Mouse (Mus musculus) lung, postnatal 4 days (tissue): ENCODE measurements around the gene Flt3.

Source experiments
- DNase-seq, 2 experiments: peaks; one replicate each; pipeline ENCODE4 v3.0.0; 2021

Gene Flt3

GRCm38 (mm10) chr5:147351931-147352330, 48.4 kb downstream of the Flt3 start:
- DNase-seq, result no peak

- no peak for DNase-seq
These were observed 54.3 kb downstream of the Flt3 start for GRCm38 (mm10) chr5:147345981-147346380.

GRCm38 (mm10) chr5:147343904-147344303, 56.4 kb downstream of the Flt3 start:
- DNase-seq, result no peak

- DNase-seq, result no peak
These were observed 57.4 kb downstream of the Flt3 start for GRCm38 (mm10) chr5:147342901-147343300.

GRCm38 (mm10) chr5:147340741-147341414, 59.4 kb downstream of the Flt3 start:
- DNase-seq, result no peak

- DNase-seq, result no peak
These were observed 60.7 kb downstream of the Flt3 start for GRCm38 (mm10) chr5:147339560-147339959.

GRCm38 (mm10) chr5:147338967-147339366, 61.3 kb downstream of the Flt3 start:
- DNase-seq, result no peak

- no peak for DNase-seq
These were observed 67.6 kb downstream of the Flt3 start for GRCm38 (mm10) chr5:147332711-147333110.

GRCm38 (mm10) chr5:147331547-147331946, 68.7 kb downstream of the Flt3 start:
- peak in 1 of 2 experiments; percentile 57 for DNase-seq

- DNase-seq, result no peak
These were observed 70.3 kb downstream of the Flt3 start for GRCm38 (mm10) chr5:147329946-147330345.

- no peak for DNase-seq
These were observed 72.7 kb downstream of the Flt3 start for GRCm38 (mm10) chr5:147327636-147328035.

- DNase-seq, result no peak
These were observed 74.4 kb downstream of the Flt3 start for GRCm38 (mm10) chr5:147325931-147326330.

GRCm38 (mm10) chr5:147323237-147323917, 76.9 kb downstream of the Flt3 start:
- peak in 1 of 2 experiments; percentile 78 for DNase-seq

- no peak for DNase-seq
These were observed 78.1 kb downstream of the Flt3 start, which contains the start of gene Urad for GRCm38 (mm10) chr5:147322183-147322582. Gene Urad (minus strand): TSS chr5:147322440.

- DNase-seq, result no peak
These were observed 80.6 kb downstream of the Flt3 start for GRCm38 (mm10) chr5:147319653-147320052.

GRCm38 (mm10) chr5:147317991-147318390, 82.3 kb downstream of the Flt3 start:
- no peak for DNase-seq

- no peak for DNase-seq
These were observed 83.0 kb downstream of the Flt3 start for GRCm38 (mm10) chr5:147317321-147317720.

GRCm38 (mm10) chr5:147315432-147316075, 84.7 kb downstream of the Flt3 start:
- no peak for DNase-seq

GRCm38 (mm10) chr5:147314646-147315431, 85.5 kb downstream of the Flt3 start:
- DNase-seq, result no peak

- no peak for DNase-seq
These were observed 87.2 kb downstream of the Flt3 start for GRCm38 (mm10) chr5:147312830-147313685.

- DNase-seq, result no peak
These were observed 90.5 kb downstream of the Flt3 start for GRCm38 (mm10) chr5:147309786-147310185.

GRCm38 (mm10) chr5:147308451-147308850, 91.8 kb downstream of the Flt3 start:
- no peak for DNase-seq
